Mouse (Mus musculus) heart, embryonic 14.5 days (tissue): Measurements from ENCODE around the gene Podnl1. TPM values are rescaled to one million over a fixed set of nuclear protein-coding genes. Genes with fewer than 3 reads are reported as not detected.

Experiments
- ATAC-seq: fragments of 200-750 bp; cut with Nextera tagmentation; 2 replicates; pipeline ENCODE4 v1.8.0; 2017; ENCODE audit warnings: low read depth, moderate TSS enrichment; ENCODE audit not compliant: insufficient number of reproducible peaks, insufficient read depth, low FRiP score
- H3K27ac ChIP-seq, 2 experiments: fragments of 200-500 bp in 1 of 2; fragments of 300-500 bp in 1 of 2; sonication (generic) in 1 of 2; replicated peaks in 1 of 2; 2 replicates each; pipeline ENCODE4 v1.5.1; 2012 to 2014; ENCODE audit warnings: low read depth in 2 of 2, low read length in 2 of 2, control low read depth in 1 of 2, mild to moderate bottlenecking in 1 of 2, mixed read lengths in 1 of 2; ENCODE audit not compliant: control insufficient read depth in 1 of 2, insufficient read depth in 1 of 2
- H3K27me3 ChIP-seq: fragments of 300-500 bp; sonication (generic); 2 replicates; pipeline ENCODE4 v1.6.1; 2014; ENCODE audit warnings: mild to moderate bottlenecking, low read length, control low read depth; ENCODE audit not compliant: control insufficient read depth, insufficient read depth
- H3K36me3 ChIP-seq: fragments of 300-500 bp; sonication (generic); 2 replicates; pipeline ENCODE4 v1.6.1; 2014; ENCODE audit warnings: mild to moderate bottlenecking, control low read depth, low read length, mixed read lengths; ENCODE audit not compliant: control insufficient read depth, insufficient read depth
- H3K4me1 ChIP-seq, 2 experiments: fragments of 200-500 bp in 1 of 2; fragments of 300-500 bp in 1 of 2; sonication (generic) in 1 of 2; 2 replicates each; pipeline ENCODE4 v1.6.1; 2012 to 2014; ENCODE audit warnings: low read length in 2 of 2, control low read depth in 1 of 2, mixed read lengths in 1 of 2; ENCODE audit not compliant: control insufficient read depth in 2 of 2, insufficient read depth in 2 of 2
- H3K4me2 ChIP-seq: fragments of 300-500 bp; sonication (generic); 2 replicates; pipeline ENCODE4 v1.6.1; 2014; ENCODE audit warnings: mild to moderate bottlenecking, low read length
- H3K4me3 ChIP-seq, 2 experiments: fragments of 200-500 bp in 1 of 2; fragments of 300-500 bp in 1 of 2; sonication (generic) in 1 of 2; 2 replicates each; pipeline ENCODE4 v1.5.1; 2012 to 2014; ENCODE audit warnings: low read length in 2 of 2, mild to moderate bottlenecking in 2 of 2, control low read depth in 1 of 2, low read depth in 1 of 2, moderate library complexity in 1 of 2; ENCODE audit not compliant: control insufficient read depth in 1 of 2, insufficient read depth in 1 of 2
- H3K9ac ChIP-seq: fragments of 300-500 bp; sonication (generic); 2 replicates; pipeline ENCODE4 v1.6.1; 2014; ENCODE audit warnings: mild to moderate bottlenecking, low read length
- H3K9me3 ChIP-seq: fragments of 300-500 bp; sonication (generic); 2 replicates; pipeline ENCODE4 v1.6.1; 2016; ENCODE audit warnings: low read length, control low read depth; ENCODE audit not compliant: control insufficient read depth
- WGBS: fragments of 180-500 bp; shearing (Covaris S2); extraction: QIAGEN DNeasy Blood & Tissue Kit; methylation state at CpG from one replicate; pipeline ENCODE4 v1.1.7; 2014; 5-methylcytosine and 5-hydroxymethylcytosine counted together
- polyA plus RNA-seq: library from polyadenylated mRNA; unstranded; fragments of >200 nt; fragmentation: Nextera tagmentation; extraction: Ambion mirVana; gene quantifications from 2 replicates; pipeline ENCODE4 v1.2.1, GENCODE M21; 2014

Podnl1 gene
- 0.08 and 0.16 TPM in 2 replicates for polyA plus RNA-seq

DNA sequence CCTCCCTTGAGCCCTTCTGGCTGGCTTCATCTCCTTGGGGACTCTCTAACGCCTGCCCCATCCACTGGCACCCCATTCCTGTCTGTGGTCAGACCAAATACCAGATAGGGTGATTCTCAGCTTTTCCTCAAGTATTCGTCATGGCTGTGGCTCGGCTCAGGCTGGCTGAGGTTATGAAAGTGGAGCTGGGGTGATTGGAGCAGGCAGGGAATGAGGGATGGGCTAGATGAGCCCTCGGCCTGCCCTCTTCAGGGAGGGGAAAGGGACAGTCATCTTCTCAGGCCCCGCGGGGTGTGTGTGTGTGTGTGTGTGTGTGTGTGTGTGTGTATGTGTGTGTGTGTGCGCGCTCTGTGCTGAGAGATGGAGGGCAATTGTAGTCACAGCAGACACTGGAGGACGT lies at the start of gene Podnl1:
TSS of gene Podnl1 (plus strand) at position 334 of the 400 bp plus-strand sequence.
- peaks cover 6% of the 10 kb centered on the region; the same call in 1 of the 2 replicates for H3K27me3 ChIP-seq
- no peaks in the 10 kb centered on the region for H3K36me3 ChIP-seq
- H3K4me2 ChIP-seq, result no peak within 1 kb of the TSS
- no peaks in the 10 kb centered on the region for H3K9me3 ChIP-seq
- 52% methylated on average over 9 of the region's 9 CpGs for WGBS
- no peak within 1 kb of the TSS for H3K4me3 ChIP-seq
- no peak for ATAC-seq
- H3K9ac ChIP-seq, result no peak within 1 kb of the TSS
- H3K27ac ChIP-seq, result no peak within 1 kb of the TSS
- H3K4me1 ChIP-seq, result no peaks in the 10 kb centered on the region

DNA sequence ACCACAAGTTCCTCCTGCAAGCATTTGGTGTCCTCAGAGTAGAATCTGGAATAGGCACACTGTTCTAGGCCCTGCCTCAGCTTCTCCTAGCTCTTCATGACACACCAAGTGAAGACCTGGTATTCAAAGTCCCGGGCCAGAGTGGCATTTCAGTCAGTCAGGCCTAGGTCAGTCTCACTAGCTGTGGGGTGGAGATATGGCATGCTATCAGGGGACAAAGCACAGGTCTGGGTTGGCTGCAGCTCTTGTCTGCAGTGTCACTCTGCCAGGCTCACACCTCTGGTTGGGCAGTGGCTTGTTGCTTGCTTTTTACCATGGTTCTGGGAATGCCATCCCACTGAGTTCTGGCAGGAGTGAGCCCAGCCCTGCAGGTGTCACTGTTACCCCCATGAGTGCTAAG lies 49.4 kb upstream of the Podnl1 start:
- H3K9ac ChIP-seq, result no peak overlapping the region
- H3K4me3 ChIP-seq, result no peak overlapping the region
- peaks cover 50% of the 10 kb centered on the region for H3K36me3 ChIP-seq
- H3K4me2 ChIP-seq, result no peak overlapping the region
- ATAC-seq, result no peak
- H3K27me3 ChIP-seq, result no peaks in the 10 kb centered on the region
- 70% methylated on average over 1 of the region's 1 CpGs for WGBS
- H3K9me3 ChIP-seq, result no peaks in the 10 kb centered on the region
- H3K4me1 ChIP-seq, result peaks cover 11 to 21% of the 10 kb centered on the region in 2 experiments
- H3K27ac ChIP-seq, result no peak overlapping the region

DNA sequence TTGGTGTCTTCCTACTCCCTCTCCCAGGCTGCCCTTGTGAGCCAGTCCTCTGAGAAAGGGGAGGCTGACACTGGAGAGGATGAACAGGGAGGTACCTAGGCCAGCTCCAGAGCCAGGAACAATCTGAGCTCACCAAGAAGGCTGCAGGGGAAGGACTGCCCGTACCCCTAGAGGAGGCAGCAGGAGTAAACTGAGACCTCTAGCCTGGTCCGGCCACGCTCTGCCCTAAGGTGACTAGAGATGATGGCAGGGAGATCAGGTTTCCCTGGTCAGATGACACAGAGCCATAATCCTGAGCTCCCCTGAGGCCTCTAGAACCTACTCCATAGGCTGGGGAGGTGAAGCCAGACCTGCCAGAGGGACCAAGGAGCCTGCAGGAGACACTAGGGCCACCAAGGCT lies 48.9 kb upstream of the Podnl1 start:
- 83% methylated on average over 3 of the region's 3 CpGs for WGBS
- H3K27ac ChIP-seq, result no peak overlapping the region
- no peak overlapping the region for H3K4me2 ChIP-seq
- no peak for ATAC-seq
- peaks cover 8 to 16% of the 10 kb centered on the region in 2 experiments for H3K4me1 ChIP-seq
- no peaks in the 10 kb centered on the region for H3K27me3 ChIP-seq
- no peaks in the 10 kb centered on the region for H3K9me3 ChIP-seq
- H3K4me3 ChIP-seq, result no peak overlapping the region
- no peak overlapping the region for H3K9ac ChIP-seq
- H3K36me3 ChIP-seq, result peaks cover 53% of the 10 kb centered on the region

- H3K4me1 ChIP-seq, result peaks cover 6 to 9% of the 10 kb centered on the region in 2 experiments
- H3K36me3 ChIP-seq, result peaks cover 73% of the 10 kb centered on the region
- ATAC-seq, result no peak
- no peaks in the 10 kb centered on the region for H3K27me3 ChIP-seq
- WGBS, result 48% methylated on average over 5 of the region's 5 CpGs
- no peak overlapping the region for H3K9ac ChIP-seq
- H3K27ac ChIP-seq, result no peak overlapping the region
- no peak overlapping the region for H3K4me3 ChIP-seq
- H3K4me2 ChIP-seq, result no peak overlapping the region
- H3K9me3 ChIP-seq, result no peaks in the 10 kb centered on the region
These were observed 46.6 kb upstream of the Podnl1 start for GRCm38 (mm10) chr8:84079206-84079605.

- Histone ChIP-seq H3K36me3 (peaks cover 81% of the 10 kb centered on the region), H3K4me2 (no peak overlapping the region), H3K27ac (no peak overlapping the region), H3K9me3 (no peaks in the 10 kb centered on the region), H3K4me1 (peaks cover 5 to 6% of the 10 kb centered on the region in 2 experiments), H3K27me3 (no peaks in the 10 kb centered on the region), H3K9ac (no peak overlapping the region), H3K4me3 (no peak overlapping the region)
- 44% methylated on average over 8 of the region's 8 CpGs for WGBS
- no peak for ATAC-seq
These were observed 42.0 kb upstream of the Podnl1 start for GRCm38 (mm10) chr8:84083829-84084241.

- no peaks in the 10 kb centered on the region for H3K9me3 ChIP-seq
- ATAC-seq, result no peak
- no peaks in the 10 kb centered on the region for H3K27me3 ChIP-seq
- no peak overlapping the region for H3K4me3 ChIP-seq
- H3K4me1 ChIP-seq, result no peaks in the 10 kb centered on the region; a peak in 1 of 4 replicates
- WGBS, result 55% methylated on average over 42 of the region's 42 CpGs
- no peak overlapping the region for H3K9ac ChIP-seq
- peaks cover 83% of the 10 kb centered on the region for H3K36me3 ChIP-seq
- H3K4me2 ChIP-seq, result peak overlapping the region; percentile 32
- H3K27ac ChIP-seq, result no peak overlapping the region
These were observed 41.3 kb upstream of the Podnl1 start for GRCm38 (mm10) chr8:84084341-84085115.

GRCm38 (mm10) chr8:84087156-84087555 lies 38.6 kb upstream of the Podnl1 start:
- Histone ChIP-seq H3K27ac (no peak overlapping the region), H3K4me2 (no peak overlapping the region), H3K36me3 (peaks cover 79% of the 10 kb centered on the region), H3K27me3 (no peaks in the 10 kb centered on the region), H3K4me3 (no peak overlapping the region), H3K9me3 (no peaks in the 10 kb centered on the region), H3K4me1 (no peaks in the 10 kb centered on the region), H3K9ac (no peak overlapping the region)
- WGBS, result 93% methylated on average over 7 of the region's 7 CpGs
- ATAC-seq, result no peak

DNA sequence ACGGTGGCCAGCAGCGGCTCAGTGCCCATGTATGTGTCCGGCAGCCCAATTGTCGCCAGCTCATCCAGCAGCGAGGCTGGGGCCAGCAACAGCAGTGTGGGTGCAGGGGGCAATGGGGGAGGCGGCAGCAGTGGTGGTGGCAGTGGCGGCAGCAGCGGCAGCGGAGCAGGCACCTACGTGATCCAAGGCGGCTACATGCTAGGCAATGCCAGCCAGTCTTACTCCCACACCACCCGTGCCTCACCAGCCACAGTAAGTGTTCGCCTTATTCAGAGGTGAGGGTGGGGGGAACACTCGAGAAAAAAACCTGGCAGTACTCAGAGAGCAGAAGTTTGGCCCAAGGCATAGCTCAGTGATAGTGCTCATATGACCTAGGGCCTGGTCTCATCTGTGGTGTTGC lies 38.0 kb upstream of the Podnl1 start:
- Histone ChIP-seq H3K4me2 (no peak overlapping the region), H3K36me3 (peaks cover 79% of the 10 kb centered on the region), H3K9me3 (no peaks in the 10 kb centered on the region), H3K27ac (no peak overlapping the region), H3K4me1 (no peaks in the 10 kb centered on the region), H3K4me3 (no peak overlapping the region), H3K27me3 (no peaks in the 10 kb centered on the region), H3K9ac (no peak overlapping the region)
- WGBS, result 95% methylated on average over 14 of the region's 14 CpGs
- ATAC-seq, result no peak
